Mouse (Mus musculus) small intestine, adult 2 months (tissue): Measurements from ENCODE around the gene Tmem189. TPM values are rescaled to one million over a fixed set of nuclear protein-coding genes. Genes with fewer than 3 reads are reported as not detected.
A peak's percentile ranks its signal among the peaks of the same experiment; 100 is the strongest.

Source experiments
- H3K27ac ChIP-seq: fragments of 200-500 bp; 2 replicates; pipeline ENCODE4 v1.5.1; 2012; ENCODE audit warnings: low read depth, low read length, control low read depth, inconsistent platforms; ENCODE audit not compliant: insufficient read depth
- H3K27me3 ChIP-seq: fragments of 200-500 bp; 2 replicates; pipeline ENCODE4 v1.6.1; 2012; ENCODE audit warnings: mild to moderate bottlenecking, moderate library complexity, low read length, inconsistent platforms; ENCODE audit not compliant: control insufficient read depth, insufficient read depth
- H3K36me3 ChIP-seq: fragments of 200-500 bp; 2 replicates; pipeline ENCODE4 v1.6.1; 2012; ENCODE audit warnings: mild to moderate bottlenecking, low read length, control low read depth, inconsistent platforms; ENCODE audit not compliant: control insufficient read depth, insufficient read depth
- H3K4me1 ChIP-seq: fragments of 200-500 bp; 2 replicates; pipeline ENCODE4 v1.6.1; 2012; ENCODE audit warnings: low read length, inconsistent platforms, mixed read lengths; ENCODE audit not compliant: control insufficient read depth, insufficient read depth, insufficient read length
- H3K4me3 ChIP-seq: fragments of 200-500 bp; 2 replicates; pipeline ENCODE4 v1.5.1; 2012; ENCODE audit warnings: low read depth, mild to moderate bottlenecking, control low read depth, inconsistent platforms, low read length, moderate library complexity
- CTCF ChIP-seq: fragments of 200-500 bp; IDR thresholded peaks from 2 replicates; pipeline ENCODE4 v1.5.1; 2012; ENCODE audit warnings: low read depth, mild to moderate bottlenecking, control low read depth, inconsistent platforms, low read length, moderate library complexity, mixed read lengths; ENCODE audit not compliant: insufficient replicate concordance, insufficient read length; ENCODE audit errors: extremely low read depth
- POLR2A ChIP-seq: fragments of 200-500 bp; IDR thresholded peaks from 2 replicates; pipeline ENCODE4 v1.6.1; 2012; ENCODE audit warnings: low read depth, mild to moderate bottlenecking, control low read depth, inconsistent platforms, low read length, moderate library complexity
- WGBS: fragments of 180-500 bp; shearing (Covaris S2); methylation state at CpG from one replicate; pipeline ENCODE4 v1.1.7; 2018; 5-methylcytosine and 5-hydroxymethylcytosine counted together
- polyA plus RNA-seq: library from polyadenylated mRNA; depleted of rRNA; stranded (reverse); fragments of >200 nt; gene quantifications from 2 replicates; pipeline ENCODE4 v1.2.3, GENCODE M21; 2012

Gene Tmem189
- polyA plus RNA-seq, 1 experiment = 28.0 TPM

DNA sequence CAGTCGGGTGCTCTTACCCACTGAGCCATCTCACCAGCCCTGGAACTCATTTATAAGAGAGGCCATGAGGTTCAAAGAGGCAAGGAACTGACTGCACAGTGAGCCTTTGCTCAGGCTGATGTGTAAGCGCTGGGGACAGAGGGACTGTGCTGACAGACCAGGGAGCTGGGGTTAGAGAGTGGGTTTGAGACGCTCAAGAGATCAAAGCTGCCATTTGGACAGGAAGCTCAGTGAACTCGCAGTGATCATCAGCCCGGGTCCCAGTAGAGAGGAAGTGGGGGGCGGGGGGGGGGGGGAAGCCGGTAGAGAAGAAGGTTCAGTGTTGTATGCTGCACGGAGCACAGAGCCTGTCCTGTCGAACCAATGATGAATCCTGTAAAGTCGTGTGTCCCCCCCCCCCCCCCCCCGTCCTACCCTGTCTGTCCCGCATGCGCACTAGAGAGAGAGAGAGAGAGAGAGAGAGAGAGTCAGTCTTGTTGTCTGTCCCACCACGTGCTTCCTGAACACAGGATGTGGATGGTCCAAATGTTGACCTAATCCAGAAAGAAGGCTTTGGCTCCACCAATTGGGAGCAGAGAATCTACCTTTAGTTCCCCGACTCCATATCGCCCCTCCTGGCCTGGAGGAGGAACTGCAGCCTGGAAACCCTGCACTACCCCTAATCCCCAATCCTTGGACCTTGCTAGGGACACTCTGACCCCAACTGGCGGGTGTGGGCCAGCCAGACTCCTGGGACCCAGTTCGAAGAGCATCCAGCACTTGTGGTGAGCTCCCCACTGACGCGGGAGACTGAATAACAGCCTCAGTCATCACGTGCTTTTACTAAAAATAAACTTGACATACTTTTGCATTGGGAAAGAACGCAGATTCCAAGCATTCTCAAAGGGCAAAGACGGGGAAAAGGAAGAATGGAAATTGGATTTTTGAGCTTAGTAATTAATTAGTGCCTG lies 23.5 kb upstream of the Tmem189 start:
- peaks cover 2% of the 10 kb centered on the region; the same call in 1 of the 2 replicates for H3K4me1 ChIP-seq
- no peak overlapping the region for H3K4me3 ChIP-seq
- TF ChIP-seq POLR2A = no peak
- TF ChIP-seq CTCF = peak; percentile 67; the same call in 1 of the 2 replicates
- 60% methylated on average over 23 of the region's 23 CpGs for WGBS
- H3K27me3 ChIP-seq = no peaks in the 10 kb centered on the region
- no peak overlapping the region; the same call in 1 of the 2 replicates for H3K27ac ChIP-seq
- H3K36me3 ChIP-seq = no peaks in the 10 kb centered on the region

DNA sequence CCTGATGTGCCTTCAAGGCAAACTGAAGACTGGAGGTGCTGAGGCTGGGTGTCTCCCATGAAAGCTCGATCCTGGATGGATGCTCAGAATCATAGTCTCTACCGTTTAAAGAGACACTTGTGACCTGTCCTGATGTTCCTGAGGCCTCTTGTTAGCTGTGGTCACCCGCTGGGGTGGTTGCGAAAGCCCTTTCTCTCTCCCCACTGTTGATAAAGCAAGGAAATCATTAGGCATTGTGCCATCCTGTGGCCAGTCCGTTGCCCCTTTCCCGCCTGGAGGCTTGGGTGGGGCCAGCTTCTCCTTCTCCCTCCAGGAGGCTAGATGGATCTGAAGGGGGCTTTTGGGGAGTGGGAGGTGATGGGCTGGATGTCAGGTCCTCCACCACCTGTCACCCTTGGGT lies 21.0 kb upstream of the Tmem189 start:
- WGBS = 44% methylated on average over 6 of the region's 6 CpGs
- Histone ChIP-seq H3K27ac (no peak overlapping the region), H3K36me3 (no peaks in the 10 kb centered on the region), H3K4me3 (no peak overlapping the region), H3K4me1 (peaks cover 2% of the 10 kb centered on the region; the same call in 1 of the 2 replicates), H3K27me3 (no peaks in the 10 kb centered on the region)
- TF ChIP-seq POLR2A = no peak
- TF ChIP-seq CTCF = no peak

- 49% methylated on average over 6 of the region's 6 CpGs for WGBS
- TF ChIP-seq POLR2A (no peak), CTCF (no peak)
- H3K36me3 ChIP-seq = no peaks in the 10 kb centered on the region
- H3K27me3 ChIP-seq = no peaks in the 10 kb centered on the region
- H3K27ac ChIP-seq = no peak overlapping the region
- peaks cover 2% of the 10 kb centered on the region; the same call in 1 of the 2 replicates for H3K4me1 ChIP-seq
- no peak overlapping the region for H3K4me3 ChIP-seq
These were observed 20.3 kb upstream of the Tmem189 start for GRCm38 (mm10) chr2:167709969-167710368.

- Histone ChIP-seq H3K4me1 (peaks cover 2% of the 10 kb centered on the region; the same call in 1 of the 2 replicates), H3K27me3 (no peaks in the 10 kb centered on the region), H3K4me3 (no peak overlapping the region), H3K27ac (no peak overlapping the region), H3K36me3 (no peaks in the 10 kb centered on the region)
- TF ChIP-seq POLR2A = no peak
- no peak for TF ChIP-seq CTCF
- 67% methylated on average over 15 of the region's 15 CpGs for WGBS
These were observed 18.8 kb upstream of the Tmem189 start for GRCm38 (mm10) chr2:167708373-167708772.

- 71% methylated on average over 11 of the region's 11 CpGs for WGBS
- H3K36me3 ChIP-seq = no peaks in the 10 kb centered on the region
- no peak overlapping the region for H3K27ac ChIP-seq
- no peaks in the 10 kb centered on the region for H3K27me3 ChIP-seq
- H3K4me3 ChIP-seq = no peak overlapping the region
- peaks cover 3% of the 10 kb centered on the region; the same call in 1 of the 2 replicates for H3K4me1 ChIP-seq
- TF ChIP-seq CTCF (no peak), POLR2A (no peak)
These were observed 16.7 kb upstream of the Tmem189 start for GRCm38 (mm10) chr2:167706183-167706939.

GRCm38 (mm10) chr2:167704409-167704808 lies 14.8 kb upstream of the Tmem189 start:
- Histone ChIP-seq H3K36me3 (no peaks in the 10 kb centered on the region), H3K27ac (no peak overlapping the region), H3K27me3 (no peaks in the 10 kb centered on the region), H3K4me1 (peaks cover 3% of the 10 kb centered on the region; the same call in 1 of the 2 replicates), H3K4me3 (no peak overlapping the region)
- WGBS = 85% methylated on average over 4 of the region's 4 CpGs
- TF ChIP-seq POLR2A = no peak
- no peak for TF ChIP-seq CTCF

GRCm38 (mm10) chr2:167702126-167702525 lies 12.5 kb upstream of the Tmem189 start:
- no peaks in the 10 kb centered on the region for H3K27me3 ChIP-seq
- no peak overlapping the region for H3K4me3 ChIP-seq
- no peaks in the 10 kb centered on the region for H3K36me3 ChIP-seq
- no peak overlapping the region for H3K27ac ChIP-seq
- TF ChIP-seq CTCF (no peak), POLR2A (no peak)
- WGBS = 81% methylated on average over 6 of the region's 6 CpGs
- peaks cover 5% of the 10 kb centered on the region for H3K4me1 ChIP-seq
